Mouse (Mus musculus): ENCODE measurements around the gene Rpl41.

GRCm38 (mm10) chr10:128510301-128510700, 38.8 kb downstream of the Rpl41 start:
- TF ChIP-seq MAFK (IDR thresholded peaks at IDR 0.05; ENCODE audit: insufficient read depth, low read depth, low read length) (no peak), ZC3H11A (IDR thresholded peaks at IDR 0.05; ENCODE audit: borderline replicate concordance, low read depth, low read length) (no peak), CHD2 (IDR thresholded peaks at IDR 0.05; ENCODE audit: low read depth, low read length) (no peak)
